Mouse (Mus musculus): ENCODE measurements around the gene A030005K14Rik.
A peak's percentile ranks its signal among the peaks of the same experiment; 100 is the strongest.

The A030005K14Rik gene

GRCm38 (mm10) chr1:83059278-83059677 lies at the start of gene A030005K14Rik:
TSS of gene A030005K14Rik (minus strand) at chr1:83059378.
- DNase-seq, result no peak

- DNase-seq, result no peak
Measured at GRCm38 (mm10) chr1:83107410-83107978, 48.3 kb upstream of the A030005K14Rik start.

- no peak for DNase-seq
Measured at GRCm38 (mm10) chr1:83105464-83105863, 46.3 kb upstream of the A030005K14Rik start.

GRCm38 (mm10) chr1:83101891-83102290 lies 42.7 kb upstream of the A030005K14Rik start:
- DNase-seq, result peak; percentile 35

GRCm38 (mm10) chr1:83099580-83100137 lies 40.5 kb upstream of the A030005K14Rik start:
- no peak for DNase-seq

GRCm38 (mm10) chr1:83099160-83099559 lies 40.0 kb upstream of the A030005K14Rik start:
- DNase-seq, result no peak

- no peak for DNase-seq
Measured at GRCm38 (mm10) chr1:83096935-83097334, 37.8 kb upstream of the A030005K14Rik start.

- no peak for DNase-seq
Measured at GRCm38 (mm10) chr1:83091268-83091667, 32.1 kb upstream of the A030005K14Rik start.

- DNase-seq, result no peak
Measured at GRCm38 (mm10) chr1:83084790-83085189, 25.6 kb upstream of the A030005K14Rik start.

- DNase-seq, result no peak
Measured at GRCm38 (mm10) chr1:83077016-83077415, 17.8 kb upstream of the A030005K14Rik start.

- peak; percentile 73 for DNase-seq
Measured at GRCm38 (mm10) chr1:83076190-83076917, 17.2 kb upstream of the A030005K14Rik start.

- no peak for DNase-seq
Measured at GRCm38 (mm10) chr1:83075526-83076189, 16.5 kb upstream of the A030005K14Rik start.

- no peak for DNase-seq
Measured at GRCm38 (mm10) chr1:83067205-83067604, 8.0 kb upstream of the A030005K14Rik start.

- no peak for DNase-seq
Measured at GRCm38 (mm10) chr1:83066577-83066976, 7.4 kb upstream of the A030005K14Rik start.

- peak; percentile 56 for DNase-seq
Measured at GRCm38 (mm10) chr1:83064851-83065250, 5.7 kb upstream of the A030005K14Rik start.

GRCm38 (mm10) chr1:83060643-83061042 lies 1.5 kb upstream of the A030005K14Rik start, which contains the start of gene Krtap28-13:
TSS of gene Krtap28-13 (plus strand) at chr1:83060930.
- no peak for DNase-seq

GRCm38 (mm10) chr1:83058481-83058880 lies 697 bp downstream of the A030005K14Rik start:
- DNase-seq, result no peak

GRCm38 (mm10) chr1:83044882-83045427 lies 14.2 kb downstream of the A030005K14Rik start, which contains the start of gene Gm47969:
TSS of gene Gm47969 (plus strand) at chr1:83044932.
- DNase-seq, result no peak

GRCm38 (mm10) chr1:83042380-83042779 lies 16.8 kb downstream of the A030005K14Rik start, which contains the start of gene Krtap28-10:
TSS of gene Krtap28-10 (minus strand) at chr1:83042480.
- DNase-seq, result no peak

- no peak for DNase-seq
Measured at GRCm38 (mm10) chr1:83039080-83039479, 20.1 kb downstream of the A030005K14Rik start.

- peak; percentile 77 for DNase-seq
Measured at GRCm38 (mm10) chr1:83038109-83038672, 21.0 kb downstream of the A030005K14Rik start, which contains the start of gene Slc19a3. TSS of gene Slc19a3 (minus strand) at chr1:83038448.

GRCm38 (mm10) chr1:83036892-83037667 lies 22.1 kb downstream of the A030005K14Rik start:
- no peak for DNase-seq
